Comparison of ENCODE assay signal across 8 mouse cellular contexts in genomic region chr2:94264006-94264405, GRCm38 (mm10).
DNase-seq lines count a peak whose midpoint lies in the region; ATAC-seq lines count a peak whose summit lies in the region.

No protein-coding gene starts in this region.

- peaks cover 19% of the 10 kb centered on the region; the same call in 1 of the 2 replicates for H3K27me3 ChIP-seq in intestine, embryonic 14.5 days (replicated peaks; ENCODE audit: control insufficient read depth, insufficient read depth, low read length)
- no peaks in the 10 kb centered on the region; the same call in 1 of the 2 replicates for H3K27me3 ChIP-seq in intestine, embryonic 16.5 days (replicated peaks; ENCODE audit: control insufficient read depth, insufficient read depth, low read length)
- peaks cover 70% of the 10 kb centered on the region for H3K27me3 ChIP-seq in embryonic facial prominence, embryonic 10.5 days (replicated peaks; ENCODE audit: low read depth, poor library complexity, severe bottlenecking)
- H3K27me3 ChIP-seq in hindbrain, embryonic 12.5 days, result peaks cover 13% of the 10 kb centered on the region
- no peaks in the 10 kb centered on the region for H3K27me3 ChIP-seq in midbrain, embryonic 16.5 days (ENCODE audit: control insufficient read depth, insufficient read depth, low read depth, low read length)

- H3K36me3 ChIP-seq in intestine, embryonic 14.5 days (ENCODE audit: control insufficient read depth, insufficient read depth, low read length), result no peaks in the 10 kb centered on the region
- no peaks in the 10 kb centered on the region for H3K36me3 ChIP-seq in intestine, embryonic 16.5 days (ENCODE audit: control insufficient read depth, insufficient read depth, low read length)
- no peaks in the 10 kb centered on the region for H3K36me3 ChIP-seq in embryonic facial prominence, embryonic 10.5 days (replicated peaks)
- no peaks in the 10 kb centered on the region for H3K36me3 ChIP-seq in hindbrain, embryonic 12.5 days
- H3K36me3 ChIP-seq in midbrain, embryonic 16.5 days (ENCODE audit: control insufficient read depth, insufficient read depth, low read length), result no peaks in the 10 kb centered on the region

- ATAC-seq in intestine, embryonic 14.5 days (replicated peaks; ENCODE audit: low FRiP score, low TSS enrichment, low read depth), result no peak
- no peak for ATAC-seq in intestine, embryonic 16.5 days
- no peak for ATAC-seq in hindbrain, embryonic 12.5 days (ENCODE audit: low FRiP score)
- no peak for ATAC-seq in midbrain, embryonic 16.5 days
- no peak for ATAC-seq in erythroblast, adult 5-6 weeks (replicated peaks; ENCODE audit: low FRiP score, poor library complexity, severe bottlenecking)

- peak overlapping the region; percentile 57 for H3K4me2 ChIP-seq in intestine, embryonic 14.5 days (ENCODE audit: low read length)
- no peak overlapping the region for H3K4me2 ChIP-seq in intestine, embryonic 16.5 days (ENCODE audit: low read depth, low read length)
- H3K4me2 ChIP-seq in hindbrain, embryonic 12.5 days (replicated peaks), result peak overlapping the region; percentile 62
- peak overlapping the region; percentile 84 for H3K4me2 ChIP-seq in midbrain, embryonic 16.5 days (ENCODE audit: low read length)

- H3K27ac ChIP-seq in intestine, embryonic 14.5 days (ENCODE audit: low read depth), result no peak overlapping the region
- no peak overlapping the region for H3K27ac ChIP-seq in intestine, embryonic 16.5 days (ENCODE audit: low read length)
- H3K27ac ChIP-seq in embryonic facial prominence, embryonic 10.5 days (replicated peaks), result no peak overlapping the region; the same call in 1 of the 2 replicates
- H3K27ac ChIP-seq in hindbrain, embryonic 12.5 days, result peak overlapping the region; percentile 12; the same call in 1 of the 2 replicates
- H3K27ac ChIP-seq in midbrain, embryonic 16.5 days (ENCODE audit: low read length), result peak overlapping the region; percentile 89; the same call in 1 of the 2 replicates

- H3K4me3 ChIP-seq in intestine, embryonic 14.5 days (ENCODE audit: low read depth, low read length), result peak overlapping the region; percentile 25
- H3K4me3 ChIP-seq in intestine, embryonic 16.5 days (ENCODE audit: low read length), result no peak overlapping the region
- peak overlapping the region; percentile 56 for H3K4me3 ChIP-seq in embryonic facial prominence, embryonic 10.5 days
- peak overlapping the region; percentile 34 for H3K4me3 ChIP-seq in hindbrain, embryonic 12.5 days
- H3K4me3 ChIP-seq in midbrain, embryonic 16.5 days (ENCODE audit: low read depth, low read length), result peak overlapping the region; percentile 39

- peaks cover 16% of the 10 kb centered on the region for H3K4me1 ChIP-seq in intestine, embryonic 14.5 days (replicated peaks; ENCODE audit: control insufficient read depth, insufficient read depth, low read length)
- peaks cover 16% of the 10 kb centered on the region for H3K4me1 ChIP-seq in intestine, embryonic 16.5 days (ENCODE audit: control insufficient read depth, insufficient read depth, low read length)
- H3K4me1 ChIP-seq in embryonic facial prominence, embryonic 10.5 days, result peaks cover 50% of the 10 kb centered on the region
- H3K4me1 ChIP-seq in hindbrain, embryonic 12.5 days, result peaks cover 38% of the 10 kb centered on the region
- peaks cover 32% of the 10 kb centered on the region for H3K4me1 ChIP-seq in midbrain, embryonic 16.5 days (ENCODE audit: control insufficient read depth, insufficient read depth, low read length)

- 2% methylated on average over 2 of the region's 2 CpGs for WGBS in intestine, embryonic 14.5 days
- WGBS in intestine, embryonic 16.5 days, result 2% methylated on average over 2 of the region's 2 CpGs
- WGBS in embryonic facial prominence, embryonic 10.5 days, result 3% methylated on average over 2 of the region's 2 CpGs
- 2% methylated on average over 2 of the region's 2 CpGs for WGBS in hindbrain, embryonic 12.5 days
- WGBS in midbrain, embryonic 16.5 days, result 0% methylated on average over 2 of the region's 2 CpGs

- no peak overlapping the region for H3K9ac ChIP-seq in intestine, embryonic 14.5 days (ENCODE audit: low read length)
- H3K9ac ChIP-seq in intestine, embryonic 16.5 days (ENCODE audit: low read depth, low read length), result no peak overlapping the region
- peak overlapping the region; percentile 43 for H3K9ac ChIP-seq in hindbrain, embryonic 12.5 days
- H3K9ac ChIP-seq in midbrain, embryonic 16.5 days (ENCODE audit: low read depth, low read length), result peak overlapping the region; percentile 57; the same call in 1 of the 2 replicates

- DNase-seq in intestine, embryonic 14.5 days (ENCODE audit: low spot score), result no peak
- DNase-seq in embryonic facial prominence, embryonic 10.5 days (ENCODE audit: low spot score), result no peak
- DNase-seq in spleen, adult 12 weeks (ENCODE audit: low spot score), result no peak
- no peak for DNase-seq in cerebellum, adult 8-10 months

- no peaks in the 10 kb centered on the region for H3K9me3 ChIP-seq in intestine, embryonic 14.5 days (ENCODE audit: control insufficient read depth, low read length)
- H3K9me3 ChIP-seq in intestine, embryonic 16.5 days (ENCODE audit: control insufficient read depth, low read length), result no peaks in the 10 kb centered on the region
- no peaks in the 10 kb centered on the region for H3K9me3 ChIP-seq in embryonic facial prominence, embryonic 10.5 days
- no peaks in the 10 kb centered on the region for H3K9me3 ChIP-seq in hindbrain, embryonic 12.5 days (replicated peaks)
- no peaks in the 10 kb centered on the region for H3K9me3 ChIP-seq in midbrain, embryonic 16.5 days (replicated peaks; ENCODE audit: control insufficient read depth, low read length, poor library complexity, severe bottlenecking)

Comparison
In these comparisons a context has a peak if more than half of its experiments do, and no peak if none do; other contexts are left out.
1. H3K27ac ChIP-seq: peak in hindbrain, embryonic 12.5 days (single experiment) and midbrain, embryonic 16.5 days (single experiment); none in intestine, embryonic 14.5 days (single experiment), intestine, embryonic 16.5 days (single experiment) and embryonic facial prominence, embryonic 10.5 days (single experiment).
2. H3K9ac ChIP-seq: peak in hindbrain, embryonic 12.5 days (single experiment) and midbrain, embryonic 16.5 days (single experiment); none in intestine, embryonic 14.5 days (single experiment) and intestine, embryonic 16.5 days (single experiment).